Mouse (Mus musculus) lung, embryonic 16.5 days (tissue): ENCODE measurements around the gene Ncoa7. TPM values are rescaled to one million over a fixed set of nuclear protein-coding genes. Genes with fewer than 3 reads are reported as not detected.

ENCODE experiments used
- ATAC-seq: fragments of 200-750 bp; cut with Nextera tagmentation; 2 replicates; pipeline ENCODE4 v1.8.0; 2017; ENCODE audit warnings: low read depth, mild to moderate bottlenecking, moderate library complexity
- H3K27ac ChIP-seq: fragments of 300-500 bp; sonication (generic); 2 replicates; pipeline ENCODE4 v1.5.1; 2014; ENCODE audit warnings: mild to moderate bottlenecking, control low read depth, low read length
- H3K27me3 ChIP-seq: fragments of 300-500 bp; sonication (generic); 2 replicates; pipeline ENCODE4 v1.6.1; 2014; ENCODE audit warnings: low read depth, low read length, mixed read lengths; ENCODE audit not compliant: control insufficient read depth, insufficient read depth
- H3K36me3 ChIP-seq: fragments of 300-500 bp; sonication (generic); 2 replicates; pipeline ENCODE4 v1.6.1; 2014; ENCODE audit warnings: low read length; ENCODE audit not compliant: control insufficient read depth, insufficient read depth
- H3K4me1 ChIP-seq: fragments of 300-500 bp; sonication (generic); replicated peaks from 2 replicates; pipeline ENCODE4 v1.6.1; 2014; ENCODE audit warnings: low read length, mixed read lengths; ENCODE audit not compliant: control insufficient read depth, insufficient read depth
- H3K4me2 ChIP-seq: fragments of 300-500 bp; sonication (generic); 2 replicates; pipeline ENCODE4 v1.6.1; 2014; ENCODE audit warnings: low read depth, low read length, control low read depth
- H3K4me3 ChIP-seq: fragments of 300-500 bp; sonication (generic); 2 replicates; pipeline ENCODE4 v1.5.1; 2014; ENCODE audit warnings: mild to moderate bottlenecking, low read length, control low read depth
- H3K9ac ChIP-seq: fragments of 300-500 bp; sonication (generic); 2 replicates; pipeline ENCODE4 v1.6.1; 2014; ENCODE audit warnings: low read length, control low read depth
- H3K9me3 ChIP-seq: fragments of 300-500 bp; sonication (generic); 2 replicates; pipeline ENCODE4 v1.6.1; 2016; ENCODE audit warnings: low read length; ENCODE audit not compliant: control insufficient read depth
- WGBS: fragments of 180-500 bp; shearing (Covaris S2); extraction: QIAGEN DNeasy Blood & Tissue Kit; methylation state at CpG from one replicate; pipeline ENCODE4 v1.1.7; 2014; 5-methylcytosine and 5-hydroxymethylcytosine counted together
- polyA plus RNA-seq: library from polyadenylated mRNA; unstranded; fragments of >200 nt; fragmentation: Nextera tagmentation; extraction: Ambion mirVana; gene quantifications from 2 replicates; pipeline ENCODE4 v1.2.1, GENCODE M21; 2015

Ncoa7 gene
- polyA plus RNA-seq, 1 experiment from 2014 or later = 11.7 TPM

DNA sequence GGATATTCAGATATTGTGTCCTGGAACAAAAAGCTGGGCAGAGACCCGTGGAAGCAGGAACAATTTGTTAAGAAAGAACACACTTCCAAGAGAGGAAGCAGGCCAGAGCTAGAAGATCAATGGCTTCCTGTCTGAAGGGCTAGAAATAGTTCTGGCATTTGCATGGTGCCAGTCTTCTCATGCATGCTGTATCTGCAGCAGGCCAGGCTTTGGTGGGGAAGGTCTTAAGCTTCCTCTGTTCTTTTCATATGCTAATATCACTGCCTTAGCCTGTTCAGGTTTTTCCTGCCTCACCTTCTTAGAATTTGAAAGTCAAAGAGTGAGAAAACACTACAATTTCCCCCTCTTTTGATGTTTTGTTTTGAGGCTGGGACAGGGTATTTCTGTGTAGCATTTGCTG, 175.6 kb downstream of the Ncoa7 start:
- Histone ChIP-seq H3K4me1 (no peaks in the 10 kb centered on the region), H3K27me3 (no peaks in the 10 kb centered on the region), H3K4me2 (no peak overlapping the region), H3K9ac (no peak overlapping the region), H3K4me3 (no peak overlapping the region), H3K36me3 (no peaks in the 10 kb centered on the region), H3K27ac (peak overlapping the region; percentile 66), H3K9me3 (no peaks in the 10 kb centered on the region)
- WGBS = 18% methylated on average over 1 of the region's 1 CpGs
- ATAC-seq = peak; percentile 78

DNA sequence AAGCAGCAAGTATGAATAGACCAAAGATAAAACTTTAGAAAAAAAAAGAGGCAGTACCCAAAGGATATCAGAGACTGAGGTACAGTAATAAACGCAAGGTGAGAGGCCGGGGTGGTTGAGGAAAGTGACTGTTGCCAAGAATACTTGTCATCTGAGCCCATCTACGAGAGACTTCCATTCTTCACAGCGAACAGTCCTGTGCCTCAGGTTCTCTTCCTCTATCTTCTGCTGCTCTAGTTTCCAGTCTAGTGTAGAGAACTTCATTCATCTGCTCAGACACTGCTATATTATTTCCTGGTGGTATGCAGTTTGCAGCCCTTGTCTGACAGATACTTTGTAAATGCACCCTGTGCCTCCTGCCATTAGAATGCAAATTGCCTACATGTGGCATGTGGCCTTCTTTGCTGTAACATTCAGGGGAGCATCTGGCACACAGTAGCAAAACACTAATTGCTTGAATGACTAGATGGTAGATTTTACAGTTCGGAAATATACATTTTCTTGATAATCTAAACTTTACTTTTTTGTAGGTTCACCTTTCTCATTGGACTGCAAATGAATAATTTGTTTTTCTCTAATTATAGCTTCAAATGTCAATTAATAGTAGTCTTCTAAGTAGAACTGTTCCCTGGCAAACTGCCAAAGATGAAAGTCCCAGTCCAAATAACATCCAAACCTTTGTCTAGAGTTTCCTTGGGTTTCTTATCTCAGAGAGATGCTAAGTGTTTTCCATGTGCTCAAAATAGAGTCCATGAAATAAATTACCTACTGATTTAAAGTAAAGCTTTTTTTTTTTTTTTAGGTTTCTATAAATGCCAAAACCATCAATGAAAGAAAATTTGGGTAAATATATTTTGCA, 178.7 kb downstream of the Ncoa7 start:
- ATAC-seq = no peak
- 63% methylated on average over 5 of the region's 5 CpGs for WGBS
- H3K27ac ChIP-seq = peak overlapping the region; percentile 61
- no peak overlapping the region for H3K4me2 ChIP-seq
- no peak overlapping the region for H3K4me3 ChIP-seq
- H3K27me3 ChIP-seq = no peaks in the 10 kb centered on the region
- no peak overlapping the region for H3K9ac ChIP-seq
- no peaks in the 10 kb centered on the region for H3K36me3 ChIP-seq
- H3K9me3 ChIP-seq = no peaks in the 10 kb centered on the region
- H3K4me1 ChIP-seq = no peaks in the 10 kb centered on the region

DNA sequence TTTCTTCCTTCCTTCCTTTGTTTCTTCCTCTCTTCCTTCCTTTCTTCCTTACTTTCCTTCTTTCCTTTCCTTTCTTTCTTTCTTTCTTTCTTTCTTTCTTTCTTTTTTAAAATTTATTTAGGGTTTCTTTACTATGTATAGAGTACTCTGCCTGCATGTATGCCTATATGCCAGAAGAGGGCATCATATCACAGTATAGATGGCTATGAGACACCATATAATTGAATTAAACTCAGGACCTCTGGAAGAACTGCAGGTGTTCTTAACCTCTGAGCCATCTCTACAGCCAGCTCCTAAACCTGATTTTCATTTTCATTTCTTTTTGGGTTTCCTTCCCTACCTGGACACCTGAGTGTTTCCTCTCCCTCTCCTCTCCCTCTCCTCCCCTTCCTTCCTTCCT, 180.2 kb downstream of the Ncoa7 start:
- no peak for ATAC-seq
- Histone ChIP-seq H3K4me3 (no peak overlapping the region), H3K4me2 (no peak overlapping the region), H3K4me1 (no peaks in the 10 kb centered on the region), H3K36me3 (no peaks in the 10 kb centered on the region), H3K27me3 (no peaks in the 10 kb centered on the region), H3K9ac (no peak overlapping the region), H3K9me3 (no peaks in the 10 kb centered on the region), H3K27ac (no peak overlapping the region)

DNA sequence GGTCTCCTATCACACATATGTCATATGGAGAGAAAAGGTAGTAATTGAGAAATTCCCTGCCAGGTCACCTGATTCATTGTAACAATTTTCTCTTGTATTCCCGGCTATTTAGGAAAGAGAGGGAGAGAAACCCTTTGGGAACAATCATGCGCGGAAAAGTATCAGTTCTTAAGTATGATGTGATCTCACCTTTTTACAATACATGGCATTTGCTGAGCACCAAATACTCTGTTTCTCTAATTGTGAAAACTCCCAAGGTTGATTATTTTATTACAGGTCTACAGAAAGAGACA, 184.3 kb downstream of the Ncoa7 start:
- Histone ChIP-seq H3K4me1 (0 out of 2 replicates have a peak, but pooled peaks cover 3% of the 10 kb centered on the region), H3K9me3 (no peaks in the 10 kb centered on the region), H3K4me3 (peak overlapping the region; percentile 78), H3K27me3 (no peaks in the 10 kb centered on the region), H3K36me3 (no peaks in the 10 kb centered on the region), H3K9ac (peak overlapping the region; percentile 76), H3K4me2 (peak overlapping the region; percentile 84), H3K27ac (peak overlapping the region; percentile 96; the same call in 1 of the 2 replicates)
- 55% methylated on average over 3 of the region's 3 CpGs for WGBS
- ATAC-seq = no peak

DNA sequence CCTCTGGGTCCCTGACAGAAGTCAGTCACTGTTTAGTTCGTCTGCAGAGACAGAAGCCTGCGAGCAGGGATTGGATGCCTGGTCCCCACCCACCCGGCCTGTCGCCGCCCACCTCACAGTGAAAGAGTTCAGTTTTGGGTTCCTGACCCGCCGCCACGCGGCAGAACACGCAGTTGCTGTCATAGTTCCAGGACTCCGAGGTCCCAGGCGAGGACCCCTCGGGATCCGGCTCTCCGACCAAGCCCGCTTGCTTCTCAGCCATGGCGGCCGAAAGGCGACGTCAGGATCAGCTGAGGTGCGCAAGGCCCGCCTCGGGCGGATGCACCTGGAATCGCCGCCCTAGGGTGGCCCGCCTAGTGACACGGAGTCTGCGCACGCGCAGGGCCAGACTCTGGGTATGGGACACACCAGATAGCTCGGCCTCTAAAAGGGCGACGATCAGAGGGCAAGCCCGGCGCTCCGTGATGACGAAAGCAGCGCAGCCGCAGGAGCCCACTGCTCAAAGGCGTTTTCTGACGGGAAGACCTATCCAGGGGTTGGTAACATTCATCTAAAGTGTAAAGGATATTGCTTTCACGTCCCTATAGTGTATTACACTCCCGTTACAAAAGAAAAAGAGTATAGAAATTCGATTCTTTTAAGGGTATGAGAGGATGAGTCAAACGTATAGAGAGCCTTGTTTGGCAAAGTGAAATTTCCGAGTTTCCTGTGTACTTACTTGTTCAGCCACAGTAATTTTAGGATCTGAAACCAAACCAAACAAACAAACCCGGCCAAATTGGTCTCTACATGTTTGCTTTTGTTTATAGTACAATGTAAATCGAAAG, 184.8 kb downstream of the Ncoa7 start:
- 1% methylated on average over 49 of the region's 49 CpGs for WGBS
- 0 out of 2 replicates have a peak, but pooled peaks cover 3% of the 10 kb centered on the region for H3K4me1 ChIP-seq
- H3K27ac ChIP-seq = peak overlapping the region; percentile 96
- H3K4me3 ChIP-seq = peak overlapping the region; percentile 78
- no peaks in the 10 kb centered on the region for H3K27me3 ChIP-seq
- H3K36me3 ChIP-seq = no peaks in the 10 kb centered on the region
- peak overlapping the region; percentile 84 for H3K4me2 ChIP-seq
- H3K9me3 ChIP-seq = no peaks in the 10 kb centered on the region
- peak overlapping the region; percentile 76 for H3K9ac ChIP-seq
- ATAC-seq = peak; percentile 100

DNA sequence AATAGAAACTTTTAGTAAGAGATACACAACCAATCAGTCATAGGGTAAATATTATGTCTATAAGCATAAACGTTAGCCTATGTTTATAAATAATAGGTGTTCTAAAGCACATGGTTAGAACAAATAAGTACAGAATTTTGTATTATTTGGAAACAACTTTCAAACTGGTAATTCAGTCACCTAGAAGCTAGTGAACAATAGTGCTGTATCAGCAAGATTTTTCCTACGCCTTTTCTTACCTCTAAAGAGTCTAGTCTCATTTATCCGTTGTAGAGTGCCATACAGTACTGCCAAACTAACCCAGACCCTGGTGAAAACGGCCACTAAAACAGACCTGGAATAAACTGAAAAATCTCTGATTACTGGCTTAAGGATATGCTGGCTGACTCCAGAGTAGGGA, 190.1 kb downstream of the Ncoa7 start:
- ATAC-seq = no peak
- H3K4me2 ChIP-seq = no peak overlapping the region
- 0 out of 2 replicates have a peak, but pooled peaks cover 3% of the 10 kb centered on the region for H3K4me1 ChIP-seq
- H3K9me3 ChIP-seq = no peaks in the 10 kb centered on the region
- H3K9ac ChIP-seq = no peak overlapping the region
- H3K36me3 ChIP-seq = no peaks in the 10 kb centered on the region
- no peak overlapping the region for H3K27ac ChIP-seq
- WGBS = 75% methylated on average over 4 of the region's 4 CpGs
- H3K4me3 ChIP-seq = no peak overlapping the region
- no peaks in the 10 kb centered on the region for H3K27me3 ChIP-seq

DNA sequence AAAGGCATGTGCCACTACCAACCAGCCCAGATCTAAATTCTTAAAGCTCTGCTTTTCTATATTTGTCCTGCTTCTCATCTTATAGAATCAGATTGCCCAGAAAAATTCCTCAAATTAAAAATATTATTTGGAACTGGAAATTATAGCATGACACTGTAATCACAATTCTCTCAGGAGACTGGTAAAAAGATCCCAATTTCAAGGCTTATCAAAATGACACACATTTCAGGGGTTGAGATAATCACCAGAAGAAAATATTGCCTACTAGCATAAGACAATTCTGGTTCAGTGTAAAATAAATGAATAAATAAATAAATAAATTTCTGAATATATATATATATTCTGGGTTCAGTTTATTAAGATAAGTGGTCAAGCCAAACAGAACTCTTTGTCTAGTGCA, 193.5 kb downstream of the Ncoa7 start:
- Histone ChIP-seq H3K9me3 (no peaks in the 10 kb centered on the region), H3K9ac (no peak overlapping the region), H3K4me3 (no peak overlapping the region), H3K27me3 (no peaks in the 10 kb centered on the region), H3K36me3 (no peaks in the 10 kb centered on the region), H3K4me1 (no peaks in the 10 kb centered on the region), H3K4me2 (no peak overlapping the region), H3K27ac (no peak overlapping the region)
- no peak for ATAC-seq

DNA sequence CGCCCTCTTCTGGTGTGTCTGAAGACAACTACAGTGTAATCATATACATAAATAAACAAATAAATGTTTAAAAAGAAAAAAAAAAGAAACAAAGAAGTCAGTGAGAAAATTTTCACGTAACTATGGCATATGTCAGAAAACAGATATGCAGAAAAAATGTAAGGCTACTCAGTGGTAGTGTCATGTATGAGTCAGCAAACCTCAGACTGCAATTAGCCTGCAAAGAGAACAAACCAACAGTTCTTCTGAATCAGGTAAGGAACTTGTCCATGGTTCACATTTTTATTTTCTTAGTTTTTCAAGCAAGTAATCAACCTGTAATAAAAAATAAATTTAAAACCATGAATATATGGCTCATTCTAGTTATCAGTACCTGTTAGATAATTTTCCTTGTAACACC, 195.0 kb downstream of the Ncoa7 start:
- no peaks in the 10 kb centered on the region for H3K4me1 ChIP-seq
- no peaks in the 10 kb centered on the region for H3K9me3 ChIP-seq
- no peak overlapping the region for H3K9ac ChIP-seq
- H3K27ac ChIP-seq = no peak overlapping the region
- H3K36me3 ChIP-seq = no peaks in the 10 kb centered on the region
- no peak for ATAC-seq
- H3K4me3 ChIP-seq = no peak overlapping the region
- WGBS = 63% methylated on average over 2 of the region's 2 CpGs
- H3K4me2 ChIP-seq = no peak overlapping the region
- H3K27me3 ChIP-seq = no peaks in the 10 kb centered on the region

DNA sequence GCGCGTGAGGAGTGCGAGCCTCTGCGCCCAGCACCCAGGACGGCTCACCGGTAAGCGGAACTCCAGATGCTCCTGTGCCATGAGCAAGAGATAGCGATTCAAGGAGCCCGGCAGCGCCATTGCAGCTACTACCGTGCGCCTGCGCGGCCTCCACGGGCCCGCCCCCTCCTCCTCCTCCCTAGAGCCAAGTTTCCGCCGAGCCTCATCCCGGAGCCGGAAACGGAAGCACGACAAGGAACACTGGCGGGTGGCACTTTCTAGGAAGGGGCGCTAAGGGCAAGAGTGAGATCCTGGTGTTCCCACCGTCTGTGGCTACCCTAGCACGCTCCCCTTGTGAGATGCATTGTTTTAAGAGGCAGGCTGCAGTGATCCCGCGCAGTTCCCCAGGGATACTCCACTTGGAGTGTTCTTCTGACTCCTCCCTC, 202.6 kb downstream of the Ncoa7 start, which contains the start of gene Trmt11:
Trmt11 (minus strand) TSS at position 208 of the 425 bp plus-strand sequence.
- under 1% methylated on average over 28 of the region's 28 CpGs for WGBS
- no peaks in the 10 kb centered on the region for H3K9me3 ChIP-seq

More for the DNA sequence above, 202.6 kb downstream of the Ncoa7 start, which contains the start of gene Trmt11:
- peaks cover 4% of the 10 kb centered on the region; the same call in 1 of the 2 replicates for H3K4me1 ChIP-seq
- H3K4me3 ChIP-seq = peak within 1 kb of the TSS; percentile 67
- H3K9ac ChIP-seq = peak within 1 kb of the TSS; percentile 91
- no peaks in the 10 kb centered on the region for H3K27me3 ChIP-seq
- H3K36me3 ChIP-seq = peaks cover 3% of the 10 kb centered on the region; the same call in 1 of the 2 replicates
- peak; percentile 98 for ATAC-seq
- peak within 1 kb of the TSS; percentile 89 for H3K27ac ChIP-seq
- peak within 1 kb of the TSS; percentile 83 for H3K4me2 ChIP-seq
